Mouse (Mus musculus) hindbrain, embryonic 10.5 days (tissue): ENCODE measurements around the gene Lrrn2. TPM values are rescaled to one million over a fixed set of nuclear protein-coding genes. Genes with fewer than 3 reads are reported as not detected.

Experiments used
- DNase-seq: peaks from one replicate; pipeline ENCODE4 v3.0.0-alpha.2; 2017; ENCODE audit warnings: low spot score
- H3K27ac ChIP-seq: fragments of 300-500 bp; sonication (generic); 2 replicates; pipeline ENCODE4 v1.5.1; 2016; ENCODE audit warnings: mild to moderate bottlenecking, moderate library complexity
- H3K27me3 ChIP-seq: fragments of 300-500 bp; sonication (generic); 2 replicates; pipeline ENCODE4 v1.6.1; 2016; ENCODE audit warnings: mild to moderate bottlenecking; ENCODE audit not compliant: poor library complexity, insufficient read depth, severe bottlenecking
- H3K36me3 ChIP-seq: fragments of 300-500 bp; sonication (generic); 2 replicates; pipeline ENCODE4 v1.6.1; 2016; ENCODE audit warnings: mild to moderate bottlenecking, moderate library complexity
- H3K4me1 ChIP-seq: fragments of 300-500 bp; sonication (generic); replicated peaks from 2 replicates; pipeline ENCODE4 v1.6.1; 2016; ENCODE audit warnings: mild to moderate bottlenecking
- H3K4me3 ChIP-seq: fragments of 300-500 bp; sonication (generic); 2 replicates; pipeline ENCODE4 v1.5.1; 2016; ENCODE audit warnings: mild to moderate bottlenecking, moderate library complexity
- H3K9me3 ChIP-seq: fragments of 300-500 bp; sonication (generic); 2 replicates; pipeline ENCODE4 v1.6.1; 2016; ENCODE audit warnings: mild to moderate bottlenecking, moderate library complexity
- WGBS: fragments of 180-500 bp; shearing (Covaris S2); methylation state at CpG from one replicate; pipeline ENCODE4 v1.1.7; 2016; 5-methylcytosine and 5-hydroxymethylcytosine counted together
- polyA plus RNA-seq: library from polyadenylated mRNA; unstranded; fragments of >200 nt; fragmentation: Nextera tagmentation; extraction: Ambion mirVana; gene quantifications from 2 replicates; pipeline ENCODE4 v1.2.1, GENCODE M21; 2016

Gene Lrrn2
- polyA plus RNA-seq, result 7.3 and 10.4 TPM in 2 replicates

- Histone ChIP-seq H3K27me3 (peaks cover 91% of the 10 kb centered on the region), H3K4me3 (peak within 1 kb of the TSS; percentile 81), H3K4me1 (peaks cover 36% of the 10 kb centered on the region), H3K9me3 (no peaks in the 10 kb centered on the region), H3K36me3 (no peaks in the 10 kb centered on the region), H3K27ac (peak within 1 kb of the TSS; percentile 89)
- under 1% methylated on average over 80 of the region's 80 CpGs for WGBS
- DNase-seq, result peak; percentile 73
Measured at GRCm38 (mm10) chr1:132880161-132881005, at the start of gene Lrrn2. Gene Lrrn2, plus strand, starts transcription at chr1:132880273.

- Histone ChIP-seq H3K36me3 (no peaks in the 10 kb centered on the region), H3K4me1 (no peaks in the 10 kb centered on the region; the same call in 1 of the 2 replicates), H3K4me3 (no peak overlapping the region), H3K27ac (no peak overlapping the region), H3K27me3 (no peaks in the 10 kb centered on the region), H3K9me3 (no peaks in the 10 kb centered on the region)
- no peak for DNase-seq
- 88% methylated on average over 4 of the region's 4 CpGs for WGBS
Measured at GRCm38 (mm10) chr1:132831963-132832362, 48.1 kb upstream of the Lrrn2 start.

- no peak overlapping the region for H3K27ac ChIP-seq
- H3K4me3 ChIP-seq, result no peak overlapping the region
- H3K9me3 ChIP-seq, result no peaks in the 10 kb centered on the region
- 0 out of 2 replicates have a peak, but pooled peaks cover 3% of the 10 kb centered on the region for H3K27me3 ChIP-seq
- no peaks in the 10 kb centered on the region; the same call in 1 of the 2 replicates for H3K4me1 ChIP-seq
- no peaks in the 10 kb centered on the region for H3K36me3 ChIP-seq
- no peak for DNase-seq
- WGBS, result 66% methylated on average over 8 of the region's 8 CpGs
Measured at GRCm38 (mm10) chr1:132834037-132834436, 46.0 kb upstream of the Lrrn2 start.

- no peak for DNase-seq
- Histone ChIP-seq H3K4me3 (no peak overlapping the region), H3K4me1 (no peaks in the 10 kb centered on the region), H3K36me3 (no peaks in the 10 kb centered on the region), H3K27me3 (0 out of 2 replicates have a peak, but pooled peaks cover 3% of the 10 kb centered on the region), H3K27ac (no peak overlapping the region), H3K9me3 (no peaks in the 10 kb centered on the region)
- 84% methylated on average over 8 of the region's 8 CpGs for WGBS
Measured at GRCm38 (mm10) chr1:132836895-132837294, 43.2 kb upstream of the Lrrn2 start.

- 79% methylated on average over 5 of the region's 5 CpGs for WGBS
- H3K27me3 ChIP-seq, result 0 out of 2 replicates have a peak, but pooled peaks cover 3% of the 10 kb centered on the region
Measured at GRCm38 (mm10) chr1:132837691-132838090, 42.4 kb upstream of the Lrrn2 start.

GRCm38 (mm10) chr1:132838371-132838770 lies 41.7 kb upstream of the Lrrn2 start:
- WGBS, result 91% methylated on average over 1 of the region's 1 CpGs
- Histone ChIP-seq H3K36me3 (no peaks in the 10 kb centered on the region), H3K4me3 (no peak overlapping the region), H3K27ac (no peak overlapping the region), H3K9me3 (no peaks in the 10 kb centered on the region), H3K4me1 (no peaks in the 10 kb centered on the region), H3K27me3 (0 out of 2 replicates have a peak, but pooled peaks cover 3% of the 10 kb centered on the region)
- no peak for DNase-seq

More at GRCm38 (mm10) chr1:132837691-132838090, 42.4 kb upstream of the Lrrn2 start:
- Histone ChIP-seq H3K4me3 (no peak overlapping the region), H3K4me1 (no peaks in the 10 kb centered on the region), H3K9me3 (no peaks in the 10 kb centered on the region), H3K27ac (no peak overlapping the region), H3K36me3 (no peaks in the 10 kb centered on the region)
- no peak for DNase-seq

GRCm38 (mm10) chr1:132843612-132844011 lies 36.5 kb upstream of the Lrrn2 start:
- Histone ChIP-seq H3K4me1 (no peaks in the 10 kb centered on the region), H3K27ac (no peak overlapping the region), H3K9me3 (peaks cover 7% of the 10 kb centered on the region), H3K27me3 (no peaks in the 10 kb centered on the region), H3K4me3 (no peak overlapping the region), H3K36me3 (no peaks in the 10 kb centered on the region)
- 84% methylated on average over 10 of the region's 10 CpGs for WGBS
- DNase-seq, result no peak

GRCm38 (mm10) chr1:132844088-132844804 lies 35.8 kb upstream of the Lrrn2 start:
- WGBS, result 95% methylated on average over 20 of the region's 20 CpGs
- no peaks in the 10 kb centered on the region for H3K4me1 ChIP-seq
- H3K9me3 ChIP-seq, result peaks cover 13% of the 10 kb centered on the region
- no peak overlapping the region for H3K4me3 ChIP-seq
- DNase-seq, result no peak
- no peaks in the 10 kb centered on the region for H3K36me3 ChIP-seq
- no peak overlapping the region for H3K27ac ChIP-seq
- no peaks in the 10 kb centered on the region for H3K27me3 ChIP-seq

- Histone ChIP-seq H3K9me3 (peaks cover 17% of the 10 kb centered on the region), H3K27me3 (no peaks in the 10 kb centered on the region), H3K4me3 (no peak overlapping the region), H3K27ac (no peak overlapping the region), H3K36me3 (no peaks in the 10 kb centered on the region), H3K4me1 (no peaks in the 10 kb centered on the region)
- WGBS, result 93% methylated on average over 8 of the region's 8 CpGs
- DNase-seq, result no peak
Measured at GRCm38 (mm10) chr1:132845766-132846165, 34.3 kb upstream of the Lrrn2 start.

GRCm38 (mm10) chr1:132850809-132851208 lies 29.3 kb upstream of the Lrrn2 start:
- Histone ChIP-seq H3K4me1 (peaks cover 10% of the 10 kb centered on the region; the same call in 1 of the 2 replicates), H3K36me3 (no peaks in the 10 kb centered on the region), H3K9me3 (peaks cover 17% of the 10 kb centered on the region), H3K4me3 (no peak overlapping the region), H3K27me3 (no peaks in the 10 kb centered on the region), H3K27ac (no peak overlapping the region)
- 42% methylated on average over 5 of the region's 5 CpGs for WGBS
- DNase-seq, result no peak

GRCm38 (mm10) chr1:132851296-132851695 lies 28.8 kb upstream of the Lrrn2 start:
- Histone ChIP-seq H3K9me3 (peaks cover 17% of the 10 kb centered on the region), H3K27ac (no peak overlapping the region), H3K36me3 (no peaks in the 10 kb centered on the region), H3K4me1 (peaks cover 10% of the 10 kb centered on the region; the same call in 1 of the 2 replicates), H3K4me3 (no peak overlapping the region), H3K27me3 (no peaks in the 10 kb centered on the region)
- no peak for DNase-seq
- 74% methylated on average over 2 of the region's 2 CpGs for WGBS

- H3K36me3 ChIP-seq, result no peaks in the 10 kb centered on the region
- H3K4me1 ChIP-seq, result peaks cover 10% of the 10 kb centered on the region; the same call in 1 of the 2 replicates
- peaks cover 17% of the 10 kb centered on the region for H3K9me3 ChIP-seq
- no peak for DNase-seq
- H3K27me3 ChIP-seq, result no peaks in the 10 kb centered on the region
- 58% methylated on average over 4 of the region's 4 CpGs for WGBS
- no peak overlapping the region for H3K4me3 ChIP-seq
- H3K27ac ChIP-seq, result no peak overlapping the region
Measured at GRCm38 (mm10) chr1:132851771-132852170, 28.3 kb upstream of the Lrrn2 start.

- Histone ChIP-seq H3K36me3 (no peaks in the 10 kb centered on the region), H3K9me3 (peaks cover 13% of the 10 kb centered on the region), H3K4me1 (peaks cover 11% of the 10 kb centered on the region; the same call in 1 of the 2 replicates), H3K27me3 (no peaks in the 10 kb centered on the region), H3K27ac (0 out of 2 replicates have a peak overlapping the region, but pooled peaks have one; percentile 42), H3K4me3 (no peak overlapping the region)
- DNase-seq, result peak; percentile 7
- 35% methylated on average over 8 of the region's 8 CpGs for WGBS
Measured at GRCm38 (mm10) chr1:132853312-132853711, 26.8 kb upstream of the Lrrn2 start.
